Mouse (Mus musculus) G1E (cell line): ENCODE data around the gene Slc9b2. TPM values are rescaled to one million over a fixed set of nuclear protein-coding genes. Genes with fewer than 3 reads are reported as not detected.

Experiments
- ATAC-seq: 2 replicates; pipeline ENCODE4 v1.8.0; 2016; ENCODE audit warnings: mild to moderate bottlenecking; ENCODE audit not compliant: insufficient number of reproducible peaks, poor library complexity, low FRiP score, severe bottlenecking; ENCODE audit errors: extremely low read depth
- DNase-seq: peaks from one replicate; pipeline ENCODE4 v3.0.0; 2012; ENCODE audit warnings: low spot score
- H3K27me3 ChIP-seq: 2 replicates; pipeline ENCODE4 v1.6.1; 2012; ENCODE audit warnings: mild to moderate bottlenecking, low read length, inconsistent platforms; ENCODE audit not compliant: insufficient read depth
- H3K36me3 ChIP-seq: replicated peaks from 2 replicates; pipeline ENCODE3; 2012; ENCODE audit warnings: mild to moderate bottlenecking, inconsistent platforms
- H3K4me1 ChIP-seq: 2 replicates; pipeline ENCODE4 v1.6.1; 2012; ENCODE audit warnings: low read depth, low read length, inconsistent platforms, mixed read lengths; ENCODE audit not compliant: insufficient read depth
- H3K4me3 ChIP-seq: 2 replicates; pipeline ENCODE4 v1.5.1; 2012; ENCODE audit warnings: low read depth, mild to moderate bottlenecking, inconsistent platforms, low read length, moderate library complexity, mixed read lengths
- H3K9me3 ChIP-seq: replicated peaks from 2 replicates; pipeline ENCODE4 v1.6.1; 2012; ENCODE audit warnings: inconsistent platforms
- CTCF ChIP-seq: IDR thresholded peaks from 2 replicates; pipeline ENCODE4 v1.5.1; 2012; ENCODE audit warnings: low read depth, low read length, inconsistent platforms, mixed read lengths
- GATA1 ChIP-seq: IDR thresholded peaks from 2 replicates; pipeline ENCODE4 v1.6.1; 2012; ENCODE audit warnings: borderline replicate concordance, low read length, inconsistent platforms, mixed read lengths
- GATA2 ChIP-seq: IDR thresholded peaks from 2 replicates; pipeline ENCODE4 v1.6.1; 2012; ENCODE audit warnings: low read depth, low read length, inconsistent platforms, borderline replicate concordance
- POLR2AphosphoS5 ChIP-seq: IDR thresholded peaks from 2 replicates; pipeline ENCODE4 v1.6.1; 2012; ENCODE audit warnings: low read depth, low read length, inconsistent platforms; ENCODE audit not compliant: insufficient replicate concordance
- TAL1 ChIP-seq: conservative IDR thresholded peaks from 2 replicates; pipeline ENCODE4 v1.6.1; 2012; ENCODE audit warnings: low read depth, low read length, inconsistent platforms, mixed read lengths
- polyA plus RNA-seq: library from polyadenylated mRNA; stranded (reverse); fragments of >175 nt; gene quantifications from 2 replicates; pipeline ENCODE4 v1.2.3, GENCODE M21; 2012
- total RNA-seq, 2 experiments: library from RNA; stranded (forward) in 1 of 2; stranded (reverse) in 1 of 2; fragments of 200-1000 nt in 1 of 2; fragments of >200 nt in 1 of 2; fragmentation: Nextera tagmentation in 1 of 2; gene quantifications; 2 replicates each; pipeline ENCODE4 v1.2.3; 2014 to 2017

The Slc9b2 gene
- total and polyA plus RNA-seq, 3 experiments = not detected

- H3K9me3 ChIP-seq = no peaks in the 10 kb centered on the region
These were observed 18.4 kb upstream of the Slc9b2 start for GRCm38 (mm10) chr3:135289148-135289547.

GRCm38 (mm10) chr3:135290249-135290894, 17.1 kb upstream of the Slc9b2 start:
- no peaks in the 10 kb centered on the region for H3K4me1 ChIP-seq
- no peaks in the 10 kb centered on the region for H3K9me3 ChIP-seq
- ATAC-seq (no peak), DNase-seq (peak; percentile 4)
- H3K36me3 ChIP-seq = no peaks in the 10 kb centered on the region
- peaks cover 13% of the 10 kb centered on the region for H3K27me3 ChIP-seq
- TF ChIP-seq CTCF = 0 out of 2 replicates have a peak, but pooled peaks have one; percentile 16
- TF ChIP-seq POLR2AphosphoS5 = no peak
- TF ChIP-seq TAL1 = no peak
- H3K4me3 ChIP-seq = no peak overlapping the region

More at GRCm38 (mm10) chr3:135289148-135289547, 18.4 kb upstream of the Slc9b2 start:
- H3K4me1 ChIP-seq = no peaks in the 10 kb centered on the region
- no peak for DNase-seq
- no peaks in the 10 kb centered on the region for H3K36me3 ChIP-seq
- no peak overlapping the region for H3K4me3 ChIP-seq
- no peak for ATAC-seq
- H3K27me3 ChIP-seq = peaks cover 10% of the 10 kb centered on the region
- TF ChIP-seq GATA1 (no peak), GATA2 (no peak), POLR2AphosphoS5 (no peak), CTCF (no peak), TAL1 (no peak)

- no peaks in the 10 kb centered on the region for H3K9me3 ChIP-seq
- H3K27me3 ChIP-seq = peaks cover 18% of the 10 kb centered on the region
- H3K4me3 ChIP-seq = no peak overlapping the region
- H3K4me1 ChIP-seq = peaks cover 2% of the 10 kb centered on the region; the same call in 1 of the 2 replicates
- TF ChIP-seq GATA2 (no peak), POLR2AphosphoS5 (no peak), TAL1 (no peak), CTCF (no peak), GATA1 (no peak)
- ATAC-seq = no peak
- no peak for DNase-seq
- no peaks in the 10 kb centered on the region for H3K36me3 ChIP-seq
These were observed 13.8 kb upstream of the Slc9b2 start for GRCm38 (mm10) chr3:135293703-135294102.

- ATAC-seq = no peak
- no peak for TF ChIP-seq TAL1
- no peak for TF ChIP-seq POLR2AphosphoS5
- TF ChIP-seq GATA2 = no peak
- no peak for TF ChIP-seq GATA1
- Histone ChIP-seq H3K36me3 (no peaks in the 10 kb centered on the region), H3K9me3 (no peaks in the 10 kb centered on the region), H3K27me3 (peaks cover 18% of the 10 kb centered on the region), H3K4me1 (peaks cover 2% of the 10 kb centered on the region; the same call in 1 of the 2 replicates), H3K4me3 (no peak overlapping the region)
- DNase-seq = no peak
These were observed 11.9 kb upstream of the Slc9b2 start for GRCm38 (mm10) chr3:135295559-135295958.

GRCm38 (mm10) chr3:135298560-135298959, 8.9 kb upstream of the Slc9b2 start:
- Histone ChIP-seq H3K27me3 (peaks cover 26% of the 10 kb centered on the region), H3K9me3 (no peaks in the 10 kb centered on the region), H3K4me1 (peaks cover 2% of the 10 kb centered on the region; the same call in 1 of the 2 replicates), H3K4me3 (no peak overlapping the region), H3K36me3 (no peaks in the 10 kb centered on the region)
- ATAC-seq (no peak), DNase-seq (no peak)
- TF ChIP-seq CTCF (no peak), POLR2AphosphoS5 (no peak), TAL1 (no peak), GATA1 (no peak), GATA2 (no peak)

- DNase-seq (no peak), ATAC-seq (no peak)
- TF ChIP-seq CTCF (no peak), GATA1 (no peak), POLR2AphosphoS5 (no peak), GATA2 (no peak), TAL1 (no peak)
- peaks cover 17% of the 10 kb centered on the region for H3K27me3 ChIP-seq
- peaks cover 2% of the 10 kb centered on the region; the same call in 1 of the 2 replicates for H3K4me1 ChIP-seq
- H3K36me3 ChIP-seq = no peaks in the 10 kb centered on the region
- no peak overlapping the region for H3K4me3 ChIP-seq
- no peaks in the 10 kb centered on the region for H3K9me3 ChIP-seq
These were observed 7.4 kb upstream of the Slc9b2 start for GRCm38 (mm10) chr3:135300081-135300480.
